Comparison of ENCODE assay signal across 11 mouse cellular contexts in the genomic region with DNA sequence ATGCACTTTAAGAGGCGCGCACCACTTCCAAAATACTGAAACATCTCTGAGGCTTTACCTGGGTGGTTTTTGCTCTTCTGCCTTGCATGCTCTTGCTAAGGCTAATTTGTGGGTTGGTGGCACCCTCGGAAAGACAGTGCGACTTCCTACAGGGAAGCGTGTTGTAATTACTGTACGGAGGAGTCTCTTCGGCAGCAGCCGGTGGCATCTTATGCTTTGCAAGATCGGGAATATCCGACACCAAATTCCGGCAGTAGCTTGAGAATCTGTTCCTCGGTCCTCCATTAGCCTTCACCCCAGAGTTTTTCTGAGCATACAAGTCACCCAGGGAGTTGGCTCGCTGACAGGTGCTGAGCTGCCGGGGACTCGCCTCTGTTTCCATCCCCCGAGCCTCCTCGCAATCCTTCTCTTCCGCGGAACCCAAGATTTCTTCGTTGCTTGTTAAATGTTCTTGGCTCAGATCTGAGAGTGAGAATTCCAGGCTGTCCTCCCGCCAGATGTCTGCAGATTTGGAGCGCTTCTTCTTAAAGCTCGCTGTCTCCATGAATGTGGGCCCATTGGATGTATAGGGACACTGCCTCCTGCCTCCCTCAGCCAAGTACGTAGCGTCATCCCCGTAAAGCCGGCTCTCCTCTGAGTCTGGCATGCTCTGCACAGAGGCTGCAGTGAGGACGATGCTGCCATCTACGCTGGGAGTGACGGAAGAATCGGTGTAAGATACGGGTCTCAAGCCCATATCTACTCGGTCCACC.
A peak's percentile ranks its signal among the peaks of the same experiment; 100 is the strongest.
DNase-seq lines count a peak whose midpoint lies in the region; ATAC-seq and TF ChIP-seq lines count a peak whose summit lies in the region.
"Had no signal": no experiment of that assay in that cellular context is flagged by ENCODE, and none has a peak within 500 bp of the region (broad histone marks: within the 10 kb centered on the region; RNA-seq: fewer than 3 reads in every experiment).

No protein-coding gene starts in this region.

- WGBS in hindbrain, embryonic 16.5 days, result 76% methylated on average over 33 of the region's 33 CpGs
- WGBS in hindbrain, embryonic 13.5 days, result 89% methylated on average over 33 of the region's 33 CpGs
- WGBS in kidney, embryonic 16.5 days, result 90% methylated on average over 33 of the region's 33 CpGs

- TF ChIP-seq CTCF in brain, embryonic 14.5 days (IDR thresholded peaks at IDR 0.05; ENCODE audit: borderline replicate concordance, extremely low read depth, insufficient read depth, insufficient read length), result no peak

- no peak overlapping the region for H3K27ac ChIP-seq in hindbrain, embryonic 16.5 days (ENCODE audit: low read depth, low read length)
- H3K27ac ChIP-seq in hindbrain, embryonic 13.5 days, result no peak overlapping the region
- no peak overlapping the region for H3K27ac ChIP-seq in kidney, embryonic 16.5 days (ENCODE audit: low read length)
- H3K27ac ChIP-seq: heart, embryonic 15.5 days; limb, embryonic 13.5 days had no signal

- no peak overlapping the region for H3K4me3 ChIP-seq in hindbrain, embryonic 16.5 days (ENCODE audit: low read length)
- H3K4me3 ChIP-seq in hindbrain, embryonic 13.5 days, result no peak overlapping the region
- H3K4me3 ChIP-seq in kidney, embryonic 16.5 days (ENCODE audit: low read length), result no peak overlapping the region
- H3K4me3 ChIP-seq: heart, embryonic 15.5 days; limb, embryonic 13.5 days; myocyte had no signal

- intact Hi-C loops in left cerebral cortex, postnatal 4 days (cut with DNase I), result no loop called here

- peak overlapping the region; percentile 22; the same call in 1 of the 2 replicates for H3K4me2 ChIP-seq in hindbrain, embryonic 16.5 days (ENCODE audit: low read length)
- no peak overlapping the region for H3K4me2 ChIP-seq in hindbrain, embryonic 13.5 days
- no peak overlapping the region for H3K4me2 ChIP-seq in kidney, embryonic 16.5 days (replicated peaks; ENCODE audit: low read depth, low read length)
- H3K4me2 ChIP-seq: heart, embryonic 15.5 days; limb, embryonic 13.5 days had no signal

- H3K9ac ChIP-seq in hindbrain, embryonic 16.5 days (ENCODE audit: low read depth, low read length), result no peak overlapping the region
- no peak overlapping the region for H3K9ac ChIP-seq in hindbrain, embryonic 13.5 days
- no peak overlapping the region for H3K9ac ChIP-seq in kidney, embryonic 16.5 days (replicated peaks; ENCODE audit: low read length)
- H3K9ac ChIP-seq: heart, embryonic 15.5 days; limb, embryonic 13.5 days had no signal

- no peaks in the 10 kb centered on the region for H3K36me3 ChIP-seq in hindbrain, embryonic 16.5 days (ENCODE audit: control insufficient read depth, insufficient read depth, low read length)
- peaks cover 12% of the 10 kb centered on the region for H3K36me3 ChIP-seq in hindbrain, embryonic 13.5 days
- peaks cover 13% of the 10 kb centered on the region for H3K36me3 ChIP-seq in kidney, embryonic 16.5 days (ENCODE audit: insufficient read depth, low read length)
- H3K36me3 ChIP-seq: heart, embryonic 15.5 days had no signal

- ATAC-seq in hindbrain, embryonic 16.5 days, result no peak
- ATAC-seq in hindbrain, embryonic 13.5 days (ENCODE audit: low FRiP score), result no peak
- ATAC-seq in frontal cortex, adult (ENCODE audit: low TSS enrichment), result peak; percentile 84
- ATAC-seq in kidney, embryonic 16.5 days (ENCODE audit: low FRiP score, low TSS enrichment), result no peak
- ATAC-seq in megakaryocyte-erythroid progenitor cell, adult 5-6 weeks (replicated peaks; ENCODE audit: low FRiP score, low TSS enrichment, poor library complexity, severe bottlenecking), result no peak

- H3K4me1 ChIP-seq in hindbrain, embryonic 16.5 days (ENCODE audit: control insufficient read depth, insufficient read depth, low read depth, low read length), result no peaks in the 10 kb centered on the region; the same call in 1 of the 2 replicates
- peaks cover 29% of the 10 kb centered on the region for H3K4me1 ChIP-seq in hindbrain, embryonic 13.5 days (replicated peaks)
- peaks cover 7% of the 10 kb centered on the region; the same call in 1 of the 2 replicates for H3K4me1 ChIP-seq in kidney, embryonic 16.5 days (ENCODE audit: insufficient read depth, low read length)
- H3K4me1 ChIP-seq: heart, embryonic 15.5 days had no signal

- H3K27me3 ChIP-seq in hindbrain, embryonic 16.5 days (replicated peaks; ENCODE audit: control insufficient read depth, insufficient read depth, low read length), result no peaks in the 10 kb centered on the region
- no peaks in the 10 kb centered on the region for H3K27me3 ChIP-seq in hindbrain, embryonic 13.5 days
- H3K27me3 ChIP-seq in kidney, embryonic 16.5 days (ENCODE audit: insufficient read depth, low read length), result no peaks in the 10 kb centered on the region
- H3K27me3 ChIP-seq: heart, embryonic 15.5 days; limb, embryonic 13.5 days had no signal

- no peak for TF ChIP-seq POLR2A in brain, embryonic 14.5 days (IDR thresholded peaks at IDR 0.05; ENCODE audit: borderline replicate concordance, extremely low read depth, insufficient read depth, insufficient read length, poor library complexity, severe bottlenecking)

- DNase-seq in brain, embryonic 14.5 days (ENCODE audit: low read depth), result peak; percentile 66
- DNase-seq in left cerebral cortex, postnatal 4 days, result peak; percentile 58
- DNase-seq in kidney, postnatal 25 days, result no peak

- no peaks in the 10 kb centered on the region for H3K9me3 ChIP-seq in hindbrain, embryonic 16.5 days (ENCODE audit: control insufficient read depth, low read length)
- H3K9me3 ChIP-seq in hindbrain, embryonic 13.5 days, result no peaks in the 10 kb centered on the region
- H3K9me3 ChIP-seq in kidney, embryonic 16.5 days (ENCODE audit: low read length), result no peaks in the 10 kb centered on the region
- H3K9me3 ChIP-seq: heart, embryonic 15.5 days; limb, embryonic 13.5 days had no signal

Comparison
In these comparisons a context has a peak if more than half of its experiments do, and no peak if none do; other contexts are left out.
1. DNase-seq: peak in brain, embryonic 14.5 days (single experiment) and left cerebral cortex, postnatal 4 days (single experiment); none in kidney, postnatal 25 days (0 of 2).